Mouse (Mus musculus) R1 (cell line): ENCODE measurements around the gene Smim8.
"Not testable (repeated sequence)": the region's sequence is repeated elsewhere in the genome, so short reads cannot be mapped to it uniquely, and the experiment has no call there.

ENCODE experiments used
- DNase-seq: peaks from one replicate; pipeline ENCODE4 v3.0.0-alpha.2; 2018; ENCODE audit warnings: low read depth, low spot score

Gene Smim8

GRCm38 (mm10) chr4:34777677-34778527 lies at the start of gene Smim8:
Gene Smim8, minus strand, starts transcription at chr4:34778423.
- peak; percentile 93 for DNase-seq

- DNase-seq, result no peak
These were observed 45.7 kb upstream of the Smim8 start for GRCm38 (mm10) chr4:34823901-34824300.

GRCm38 (mm10) chr4:34819904-34820303 lies 41.7 kb upstream of the Smim8 start:
- DNase-seq, result no peak

GRCm38 (mm10) chr4:34801166-34802034 lies 23.2 kb upstream of the Smim8 start:
- DNase-seq, result no peak

GRCm38 (mm10) chr4:34798005-34798404 lies 19.8 kb upstream of the Smim8 start:
- no peak for DNase-seq

GRCm38 (mm10) chr4:34797294-34797983 lies 19.2 kb upstream of the Smim8 start:
- DNase-seq, result no peak

- DNase-seq, result no peak
These were observed 18.1 kb upstream of the Smim8 start for GRCm38 (mm10) chr4:34796294-34796693.

- no peak for DNase-seq
These were observed 8.3 kb upstream of the Smim8 start for GRCm38 (mm10) chr4:34786476-34786875.

GRCm38 (mm10) chr4:34785646-34786045 lies 7.4 kb upstream of the Smim8 start:
- no peak for DNase-seq

GRCm38 (mm10) chr4:34784865-34785264 lies 6.6 kb upstream of the Smim8 start:
- DNase-seq, result peak; percentile 94

GRCm38 (mm10) chr4:34782730-34783129 lies 4.5 kb upstream of the Smim8 start:
- DNase-seq, result peak; percentile 70

- peak; percentile 98 for DNase-seq
These were observed 6.4 kb downstream of the Smim8 start for GRCm38 (mm10) chr4:34771652-34772371.

GRCm38 (mm10) chr4:34756163-34756562 lies 22.1 kb downstream of the Smim8 start, which contains the start of gene Gm136:
Gene Gm136, minus strand, starts transcription at chr4:34756263.
- DNase-seq, result no peak

- no peak for DNase-seq
These were observed 29.0 kb downstream of the Smim8 start for GRCm38 (mm10) chr4:34749236-34749635.

- DNase-seq, result peak; percentile 86
These were observed 43.8 kb downstream of the Smim8 start for GRCm38 (mm10) chr4:34734461-34734860.

- not testable (repeated sequence) for DNase-seq
These were observed 44.8 kb downstream of the Smim8 start for GRCm38 (mm10) chr4:34733415-34733814.

- DNase-seq, result peak; percentile 84
These were observed 48.3 kb downstream of the Smim8 start, which contains the start of gene Cfap206 for GRCm38 (mm10) chr4:34729851-34730341. Gene Cfap206, minus strand, starts transcription at chr4:34730206.

GRCm38 (mm10) chr4:34725710-34726109 lies 52.5 kb downstream of the Smim8 start:
- DNase-seq, result not testable (repeated sequence)

- no peak for DNase-seq
These were observed 53.9 kb downstream of the Smim8 start for GRCm38 (mm10) chr4:34724306-34724705.

GRCm38 (mm10) chr4:34723186-34723585 lies 55.0 kb downstream of the Smim8 start:
- DNase-seq, result peak; percentile 28
